Mouse (Mus musculus) bone marrow macrophage, adult 2 months (primary cell): ENCODE results near the gene Coro2b. TPM values are rescaled to one million over a fixed set of nuclear protein-coding genes. Genes with fewer than 3 reads are reported as not detected.
A peak's percentile ranks its signal among the peaks of the same experiment; 100 is the strongest.

Experiments used
- H3K27ac ChIP-seq: 2 replicates; pipeline ENCODE4 v1.5.1; 2012; ENCODE audit warnings: low read depth, low read length; ENCODE audit not compliant: insufficient read depth
- H3K4me1 ChIP-seq: 2 replicates; pipeline ENCODE4 v1.6.1; 2012; ENCODE audit warnings: low read length; ENCODE audit not compliant: control insufficient read depth, insufficient read depth
- H3K4me3 ChIP-seq: 2 replicates; pipeline ENCODE4 v1.5.1; 2012; ENCODE audit warnings: mild to moderate bottlenecking, low read length, moderate library complexity; ENCODE audit not compliant: insufficient read depth
- CTCF ChIP-seq: IDR thresholded peaks from 2 replicates; pipeline ENCODE4 v1.5.1; 2012; ENCODE audit warnings: low read depth, mild to moderate bottlenecking, low read length, moderate library complexity
- POLR2A ChIP-seq: IDR thresholded peaks from 2 replicates; pipeline ENCODE4 v1.6.1; 2012; ENCODE audit warnings: mild to moderate bottlenecking, low read depth, low read length, borderline replicate concordance
- polyA plus RNA-seq: library from polyadenylated mRNA; stranded (reverse); fragments of >200 nt; gene quantifications from 2 replicates; pipeline ENCODE4 v1.2.4, GENCODE M21; 2012; ENCODE audit not compliant: missing spikeins, insufficient read depth, insufficient read length

The Coro2b gene
- polyA plus RNA-seq: 0.87 and 0.91 TPM in 2 replicates

DNA sequence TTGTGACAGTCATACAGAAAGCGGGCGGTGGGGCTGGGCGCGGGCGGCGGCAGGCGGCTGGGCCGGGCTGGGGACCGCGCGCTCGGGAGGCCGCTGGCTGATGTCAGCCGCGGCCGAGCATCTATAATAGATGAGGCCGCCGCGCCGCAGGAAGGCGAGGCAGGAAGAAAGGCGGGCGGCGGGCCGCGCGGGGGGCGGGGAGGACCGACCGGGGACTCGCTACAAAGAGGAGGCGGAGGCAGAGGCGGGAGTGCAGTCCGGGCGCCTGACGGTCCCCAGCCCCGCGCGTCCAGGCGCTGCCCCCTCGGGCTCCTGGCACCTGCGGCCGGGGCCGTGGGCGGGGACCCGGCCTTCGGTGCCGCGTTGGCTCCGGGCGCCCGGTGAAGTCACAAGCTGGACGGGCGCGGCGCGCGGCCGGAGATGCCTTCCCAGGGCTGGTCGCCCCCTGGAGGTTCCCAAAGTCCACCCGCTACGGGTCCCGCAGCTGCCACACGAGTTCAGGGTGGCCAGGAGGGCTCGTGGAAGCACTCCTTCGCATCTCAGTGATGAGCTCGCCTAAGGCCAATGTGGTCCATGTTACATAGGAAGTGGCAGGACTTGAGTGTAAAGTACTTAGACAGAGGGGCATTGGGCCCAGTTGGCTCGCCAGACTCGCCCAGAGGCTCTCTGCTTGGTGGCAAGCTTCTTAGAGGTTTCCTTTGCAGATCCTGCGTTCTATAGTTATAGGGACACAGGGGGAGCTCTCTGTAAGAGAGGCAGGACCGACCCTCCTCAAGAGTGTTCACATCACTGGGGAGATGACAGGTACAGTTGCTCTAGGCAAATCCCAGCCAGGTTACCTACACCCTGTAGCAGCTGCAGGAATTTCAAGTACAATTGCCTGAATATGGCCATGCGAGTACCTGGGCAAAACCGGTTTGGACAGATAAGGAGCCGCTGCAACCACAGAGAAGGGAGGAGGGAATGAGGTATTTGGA is at the start of gene Coro2b:
TSS of gene Coro2b (minus strand) at position 390 of the 977 bp plus-strand sequence.
- H3K27ac ChIP-seq: no peak within 1 kb of the TSS
- 0 out of 2 replicates have a peak within 1 kb of the TSS, but pooled peaks have one; percentile 12 for H3K4me3 ChIP-seq
- TF ChIP-seq POLR2A: no peak
- no peak for TF ChIP-seq CTCF
- H3K4me1 ChIP-seq: peaks cover under 1% of the 10 kb centered on the region

DNA sequence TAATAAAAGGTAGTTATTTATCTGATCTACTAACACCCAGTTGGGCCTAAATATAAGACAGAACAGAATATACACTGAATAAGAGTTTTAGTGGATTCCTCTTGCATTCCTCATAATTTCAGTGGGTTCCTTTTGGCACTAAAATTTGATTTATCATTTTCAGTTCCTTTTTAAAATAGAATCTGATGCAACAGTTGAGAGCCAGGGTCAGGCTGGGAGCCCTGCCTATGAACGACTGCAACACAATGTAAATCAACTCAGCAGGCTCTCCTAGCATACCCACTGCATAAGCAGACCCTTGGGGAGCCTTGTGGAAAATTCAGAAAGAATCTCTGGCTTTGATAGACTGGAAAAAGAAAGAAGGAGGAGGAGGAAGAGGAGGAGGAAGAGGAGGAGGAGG is 40.7 kb upstream of the Coro2b start:
- Histone ChIP-seq H3K4me1 (no peaks in the 10 kb centered on the region), H3K27ac (no peak overlapping the region)
- TF ChIP-seq CTCF: no peak
- TF ChIP-seq POLR2A: no peak

DNA sequence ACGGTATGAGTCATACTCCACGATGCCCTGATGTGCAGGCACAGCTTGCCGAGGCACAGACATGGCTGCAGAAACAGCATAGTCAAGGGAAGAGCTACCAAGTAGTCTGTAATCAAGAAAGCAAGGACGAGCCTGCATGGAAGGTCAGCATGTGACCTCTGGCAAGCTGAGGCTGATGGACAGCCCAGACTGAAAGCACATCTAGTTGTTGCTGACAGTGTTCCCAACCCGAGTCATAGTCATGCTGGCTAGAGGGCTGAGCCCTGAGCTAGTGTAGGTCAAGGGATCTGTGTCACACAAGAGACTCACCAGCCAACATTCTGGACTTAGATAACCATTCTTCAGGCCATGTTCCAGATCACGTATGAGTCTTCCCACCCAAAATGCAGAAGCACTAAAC is 32.3 kb upstream of the Coro2b start:
- no peak overlapping the region for H3K4me3 ChIP-seq
- H3K27ac ChIP-seq: no peak overlapping the region
- TF ChIP-seq POLR2A (no peak), CTCF (no peak)
- no peaks in the 10 kb centered on the region for H3K4me1 ChIP-seq

More for the DNA sequence above, 40.7 kb upstream of the Coro2b start:
- H3K4me3 ChIP-seq: no peak overlapping the region

DNA sequence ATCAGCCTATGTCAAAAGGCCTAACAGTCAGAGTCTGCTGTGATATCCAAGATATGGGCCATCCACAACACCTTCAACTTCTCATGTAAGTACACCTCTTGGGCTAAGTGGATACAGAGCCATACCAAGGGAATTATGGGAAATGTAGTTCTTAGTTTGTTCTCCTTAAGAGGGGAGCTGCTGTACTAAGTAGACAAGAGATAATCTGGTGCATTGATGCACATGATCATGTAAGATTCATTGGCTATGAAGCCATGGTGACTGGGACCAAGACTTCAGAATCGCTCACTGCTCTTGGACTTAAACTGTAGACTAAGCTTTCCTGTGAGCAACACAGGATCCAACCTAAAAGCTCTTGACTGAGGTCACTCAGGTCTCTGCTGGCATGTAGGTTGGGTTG is 31.0 kb upstream of the Coro2b start:
- no peaks in the 10 kb centered on the region for H3K4me1 ChIP-seq
- TF ChIP-seq POLR2A (no peak), CTCF (no peak)
- no peak overlapping the region for H3K27ac ChIP-seq
- H3K4me3 ChIP-seq: no peak overlapping the region

DNA sequence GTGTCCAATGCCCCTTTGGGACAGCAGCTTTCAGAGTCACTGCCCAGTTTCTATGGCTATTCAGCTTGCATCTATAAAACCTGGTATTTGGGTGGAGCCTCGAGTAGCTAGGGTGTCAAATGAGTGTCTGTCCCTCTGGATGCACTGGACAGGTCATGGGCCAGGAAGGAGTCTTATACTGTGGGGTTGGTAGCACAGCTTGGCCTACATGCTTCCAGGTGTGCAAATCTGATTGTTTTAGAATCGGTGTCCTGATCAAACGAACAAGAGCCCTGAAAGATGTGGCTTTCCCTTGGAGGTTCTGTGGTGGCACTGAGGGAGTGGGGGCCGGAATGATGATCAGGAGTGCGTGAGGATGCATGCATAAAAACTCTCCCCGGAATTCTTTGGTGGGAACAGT is 25.4 kb upstream of the Coro2b start:
- Histone ChIP-seq H3K4me3 (no peak overlapping the region), H3K4me1 (no peaks in the 10 kb centered on the region), H3K27ac (no peak overlapping the region)
- TF ChIP-seq CTCF (no peak), POLR2A (no peak)

DNA sequence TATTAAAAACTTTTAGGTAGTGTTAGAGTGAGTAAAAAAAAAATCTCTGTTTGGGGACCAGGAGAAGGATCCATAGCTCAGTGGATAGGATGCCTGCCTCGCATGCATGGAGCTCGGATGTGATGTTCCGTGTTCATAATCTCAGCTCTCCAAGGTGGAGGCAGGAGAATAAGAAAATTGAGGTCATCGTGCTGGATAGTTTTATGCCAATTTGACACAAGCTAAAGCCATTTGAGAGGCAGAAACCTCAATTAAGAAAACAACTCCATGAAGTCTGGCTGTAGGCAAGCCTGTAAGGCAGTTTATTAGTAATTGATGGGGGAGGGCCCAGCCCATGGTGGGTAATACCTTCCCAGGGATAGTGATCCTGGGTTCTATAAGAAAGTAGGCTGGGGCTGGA is 23.6 kb upstream of the Coro2b start:
- no peak overlapping the region for H3K27ac ChIP-seq
- TF ChIP-seq POLR2A (no peak), CTCF (no peak)
- H3K4me3 ChIP-seq: no peak overlapping the region
- H3K4me1 ChIP-seq: no peaks in the 10 kb centered on the region

DNA sequence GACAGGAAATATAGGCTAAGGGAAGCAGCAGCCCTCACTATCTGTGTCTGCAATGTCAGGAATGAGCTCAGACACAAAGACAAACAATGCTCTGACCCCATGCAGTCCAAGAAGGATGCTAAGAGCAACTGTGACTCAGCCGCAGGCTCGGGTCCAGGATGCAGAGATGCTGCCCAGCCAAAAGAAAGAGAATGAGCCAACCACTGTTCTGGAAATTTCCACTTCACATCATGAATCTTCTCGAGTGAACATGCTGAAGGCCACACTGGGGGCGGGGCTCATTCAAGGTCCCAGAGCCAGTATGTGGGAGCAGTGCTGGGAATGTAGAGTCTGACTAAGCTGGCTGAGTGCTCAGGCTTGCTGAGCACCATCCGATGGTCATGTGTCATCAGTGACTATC is 23.2 kb upstream of the Coro2b start:
- TF ChIP-seq POLR2A: no peak
- TF ChIP-seq CTCF: no peak
- Histone ChIP-seq H3K27ac (no peak overlapping the region), H3K4me1 (no peaks in the 10 kb centered on the region), H3K4me3 (no peak overlapping the region)

DNA sequence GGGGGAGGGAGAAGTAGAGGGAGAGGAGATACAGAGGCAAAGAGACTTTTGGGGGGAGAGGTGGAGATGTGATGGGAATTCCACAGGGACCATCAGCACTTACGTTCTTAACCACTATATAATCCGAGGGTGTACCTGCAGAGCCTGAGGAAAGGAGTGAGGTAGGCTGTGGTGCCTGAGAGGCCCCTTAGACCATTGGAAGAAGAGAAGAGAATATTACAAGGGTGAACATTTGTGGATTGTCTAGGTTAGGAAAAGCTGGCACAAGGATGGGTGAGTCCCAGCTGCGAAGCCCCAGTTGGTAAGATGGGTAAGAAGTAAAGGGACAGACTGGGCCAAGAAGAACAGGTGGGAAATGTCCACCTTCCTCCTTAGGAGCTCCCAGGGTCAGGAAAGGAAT is 22.6 kb upstream of the Coro2b start:
- Histone ChIP-seq H3K4me3 (no peak overlapping the region), H3K27ac (no peak overlapping the region), H3K4me1 (no peaks in the 10 kb centered on the region)
- TF ChIP-seq CTCF (no peak), POLR2A (no peak)

DNA sequence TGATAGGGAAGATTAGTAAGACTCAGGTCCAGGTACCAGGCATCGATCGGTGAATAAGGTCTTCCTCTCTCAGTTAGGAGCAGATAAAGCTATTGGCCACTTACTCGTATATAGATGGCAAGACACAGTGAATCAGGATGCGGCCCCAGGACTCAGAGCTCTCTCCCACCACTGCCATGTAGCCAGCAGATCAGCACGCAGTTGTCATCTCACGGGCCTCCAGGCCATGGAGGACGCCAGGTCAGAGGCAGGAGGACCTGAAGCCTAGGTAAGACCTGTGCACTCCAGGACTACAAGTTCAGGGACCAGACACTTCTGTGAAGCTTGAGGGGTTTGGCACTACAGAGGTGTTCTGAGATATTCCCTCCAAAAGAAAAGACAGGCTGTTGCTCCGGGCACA is 21.2 kb upstream of the Coro2b start:
- no peak overlapping the region for H3K27ac ChIP-seq
- no peak overlapping the region for H3K4me3 ChIP-seq
- H3K4me1 ChIP-seq: no peaks in the 10 kb centered on the region
- TF ChIP-seq POLR2A (no peak), CTCF (no peak)

DNA sequence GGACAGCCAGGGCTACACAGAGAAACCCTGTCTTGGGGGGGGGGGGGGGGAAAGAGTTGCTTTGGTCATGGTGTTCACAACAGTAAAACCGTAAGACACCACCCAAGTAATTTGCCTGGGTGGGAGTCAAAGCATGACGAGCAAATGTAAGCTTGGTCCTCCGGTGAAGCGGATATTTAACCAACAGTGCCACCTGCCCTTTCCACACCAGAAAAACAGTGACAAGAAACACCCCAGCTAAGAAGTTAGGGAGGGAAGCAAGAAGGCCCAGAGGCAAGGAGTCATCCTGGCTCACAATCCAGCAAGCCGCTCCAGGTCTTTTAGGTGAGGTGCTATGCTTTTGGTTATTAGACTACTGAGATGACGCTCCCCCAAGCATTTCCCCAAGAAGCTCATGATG is 19.9 kb upstream of the Coro2b start:
- H3K4me3 ChIP-seq: no peak overlapping the region
- no peaks in the 10 kb centered on the region for H3K4me1 ChIP-seq
- H3K27ac ChIP-seq: no peak overlapping the region
- TF ChIP-seq CTCF: no peak
- no peak for TF ChIP-seq POLR2A
